Mouse (Mus musculus) myocyte (in vitro differentiated cells): Measurements from ENCODE around the gene Sh3pxd2a.

Experiments used
- CEBPB ChIP-seq: IDR thresholded peaks from 2 replicates; pipeline ENCODE4 v1.6.1; 2011; ENCODE audit warnings: mild to moderate bottlenecking, moderate library complexity; ENCODE audit not compliant: poor library complexity, insufficient read depth, severe bottlenecking
- E2F4 ChIP-seq: IDR thresholded peaks from one replicate; pipeline ENCODE4 v1.6.1; 2011; ENCODE audit warnings: mild to moderate bottlenecking, control low read depth, moderate library complexity; ENCODE audit not compliant: insufficient read depth
- MYOD1 ChIP-seq, 3 experiments: IDR thresholded peaks; one replicate each; pipeline ENCODE4 v1.6.1; 2011; ENCODE audit warnings: control low read depth in 2 of 3, low read depth in 2 of 3, mild to moderate bottlenecking in 2 of 3, moderate library complexity in 1 of 3; ENCODE audit not compliant: insufficient read length in 2 of 3, control insufficient read depth in 1 of 3
- MYOG ChIP-seq, 3 experiments: IDR thresholded peaks; one replicate each; pipeline ENCODE4 v1.6.1; 2011; ENCODE audit warnings: control low read depth in 2 of 3, low read depth in 2 of 3, mild to moderate bottlenecking in 2 of 3; ENCODE audit not compliant: insufficient read length in 2 of 3, control insufficient read depth in 1 of 3, insufficient read depth in 1 of 3
- POLR2A ChIP-seq: IDR thresholded peaks from one replicate; pipeline ENCODE4 v1.6.1; 2011; ENCODE audit warnings: low read depth, mild to moderate bottlenecking, control low read depth, moderate library complexity; ENCODE audit not compliant: insufficient read length
- POLR2AphosphoS2 ChIP-seq: IDR thresholded peaks from one replicate; pipeline ENCODE4 v1.6.1; 2011; ENCODE audit warnings: low read depth, control low read depth; ENCODE audit not compliant: insufficient read length
- REST ChIP-seq: IDR thresholded peaks from one replicate; pipeline ENCODE4 v1.6.1; 2011; ENCODE audit warnings: mild to moderate bottlenecking, control low read depth, moderate library complexity; ENCODE audit not compliant: insufficient read depth, insufficient read length
- TCF12 ChIP-seq: IDR thresholded peaks from one replicate; pipeline ENCODE4 v1.6.1; 2011; ENCODE audit warnings: mild to moderate bottlenecking, control low read depth; ENCODE audit not compliant: poor library complexity, insufficient read depth, severe bottlenecking

DNA sequence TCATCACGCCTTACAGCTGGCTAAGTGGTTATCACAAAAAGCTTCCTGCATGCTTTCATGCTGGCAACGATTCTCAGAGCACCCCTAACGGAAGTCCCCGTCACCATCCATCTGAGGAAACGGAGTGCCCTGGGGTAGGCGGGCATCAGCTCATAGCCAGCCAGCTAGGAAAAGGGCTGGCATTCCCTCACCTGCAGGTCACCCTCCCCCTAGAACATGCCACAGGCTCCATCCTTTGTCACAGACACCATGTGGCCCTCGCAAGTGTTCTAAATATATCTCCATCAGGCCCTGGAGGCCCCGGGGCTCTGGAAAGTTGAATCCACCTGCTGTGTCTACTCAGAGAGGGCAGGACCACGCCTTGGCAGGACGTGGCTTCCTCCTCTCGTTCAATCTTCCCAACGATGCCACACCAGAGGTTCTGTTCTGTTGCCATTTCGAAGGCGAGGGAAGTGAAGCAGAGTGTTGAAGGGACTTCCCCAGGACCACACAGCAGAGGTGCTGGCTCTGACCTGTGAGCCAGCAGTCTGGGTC is 15.5 kb downstream of the Sh3pxd2a start:
- TF ChIP-seq POLR2A (peak; percentile 40), REST (no peak), MYOG (IDR thresholded peaks at IDR 0.05; ENCODE audit: control insufficient read depth in 1 of 3, insufficient read depth in 1 of 3, insufficient read length in 2 of 3, low read depth in 2 of 3) (peak in 1 of 3 experiments; percentile 67), MYOD1 (IDR thresholded peaks at IDR 0.05; ENCODE audit: control insufficient read depth in 1 of 3, insufficient read length in 2 of 3, low read depth in 2 of 3) (peak; percentile 60 to 89 (median 83)), CEBPB (no peak), TCF12 (peak; percentile 33), E2F4 (no peak), POLR2AphosphoS2 (peak; percentile 17)
